Mouse (Mus musculus) layer of hippocampus, adult 9-11 months (tissue): ENCODE measurements around the gene Creb3.
"Not testable (repeated sequence)": the region's sequence is repeated elsewhere in the genome, so short reads cannot be mapped to it uniquely, and the experiment has no call there.

Experiments
- DNase-seq: peaks from one replicate; pipeline ENCODE4 v3.0.0; 2022

Creb3 gene

GRCm38 (mm10) chr4:43561997-43562768 is at the start of gene Creb3, which contains the start of gene Tln1:
Gene Creb3 (plus strand): TSS chr4:43562332.
Gene Tln1 (minus strand): TSS chr4:43562691.
- DNase-seq = peak; percentile 96

GRCm38 (mm10) chr4:43512653-43513052 is 49.5 kb upstream of the Creb3 start:
- DNase-seq = no peak

DNA sequence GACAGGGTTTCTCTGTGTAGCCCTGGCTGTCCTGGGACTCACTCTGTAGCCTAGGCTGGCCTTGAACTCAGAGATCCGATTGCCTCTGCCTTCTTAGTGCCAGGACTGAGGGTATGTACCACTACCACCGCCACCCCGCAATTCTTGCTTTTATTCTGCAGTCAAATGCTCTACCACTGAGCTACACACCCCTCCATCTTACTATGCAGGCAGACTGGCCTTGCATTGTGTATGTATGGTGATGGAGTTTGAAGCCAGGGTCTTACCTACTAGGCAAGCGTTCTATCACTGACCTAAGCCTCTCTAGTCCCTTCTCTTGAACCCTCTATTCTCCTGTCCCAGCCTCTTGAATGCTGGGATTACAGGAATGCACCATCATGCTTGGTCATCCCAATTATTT is 48.8 kb upstream of the Creb3 start:
- no peak for DNase-seq

DNA sequence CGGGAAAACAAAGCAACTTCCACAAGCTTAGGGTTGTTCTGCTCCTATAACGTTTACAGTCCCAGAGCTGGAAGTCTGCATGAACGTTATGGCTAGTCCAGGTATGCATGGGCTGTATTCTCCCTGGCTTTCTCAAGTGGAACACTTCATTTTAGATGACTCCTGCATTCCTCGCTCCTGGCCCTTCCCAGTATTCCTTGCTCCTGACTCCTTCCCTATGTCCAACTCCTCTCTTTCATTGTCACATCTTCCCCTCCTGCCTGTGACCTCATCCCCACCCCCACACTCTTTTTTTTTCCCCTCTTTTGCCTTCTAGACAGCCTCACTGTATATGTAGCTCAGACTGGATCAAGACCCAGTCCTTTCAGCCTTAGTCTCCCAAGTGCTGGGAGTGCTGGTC is 48.3 kb upstream of the Creb3 start:
- no peak for DNase-seq

DNA sequence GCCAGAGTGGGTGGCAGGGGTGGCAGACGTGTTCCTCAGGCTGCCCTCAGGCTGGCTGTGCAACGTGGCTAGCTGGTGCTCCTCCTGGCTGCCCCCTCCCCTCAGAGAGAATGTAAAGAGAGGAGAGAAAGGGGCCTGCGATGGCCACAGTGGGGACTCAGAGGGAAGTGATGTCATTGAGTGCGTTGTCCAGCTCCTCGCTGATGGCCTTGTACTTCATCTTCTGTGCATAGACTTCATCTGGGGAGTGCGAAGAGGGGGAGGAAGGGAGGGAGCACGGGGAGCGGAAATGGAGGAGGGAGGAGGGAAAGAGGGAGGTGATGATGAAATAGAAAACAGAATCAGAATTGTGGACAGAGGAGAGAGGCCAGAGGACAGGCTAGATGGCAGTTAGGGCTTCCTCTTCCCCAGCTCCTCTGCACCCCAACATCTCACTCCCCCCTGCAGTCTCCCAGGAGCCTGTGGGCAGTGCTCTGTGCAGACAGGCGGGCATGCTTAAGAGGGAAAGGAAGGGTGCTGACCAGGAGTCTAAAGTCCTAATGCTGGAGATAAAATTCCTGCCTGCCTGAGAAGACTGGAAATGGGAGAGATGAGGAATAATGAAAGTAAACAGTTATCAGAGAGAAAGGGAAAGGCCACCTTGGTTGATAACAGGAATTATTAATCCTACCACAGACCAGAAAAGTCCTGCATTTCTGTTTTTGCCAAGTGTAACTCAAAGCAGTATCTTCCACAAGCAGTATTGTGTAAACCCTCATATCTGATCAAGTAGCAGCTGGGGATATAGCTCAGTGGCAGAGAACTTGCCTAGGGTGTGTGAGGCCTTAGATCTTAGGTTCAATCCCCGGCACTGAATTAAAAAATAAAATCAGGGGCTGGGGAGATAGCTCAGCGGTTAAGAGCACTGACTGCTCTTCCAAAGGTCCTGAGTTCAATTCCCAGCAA is 46.1 kb upstream of the Creb3 start:
- DNase-seq = no peak

GRCm38 (mm10) chr4:43519551-43519950 is 42.6 kb upstream of the Creb3 start:
- no peak for DNase-seq

DNA sequence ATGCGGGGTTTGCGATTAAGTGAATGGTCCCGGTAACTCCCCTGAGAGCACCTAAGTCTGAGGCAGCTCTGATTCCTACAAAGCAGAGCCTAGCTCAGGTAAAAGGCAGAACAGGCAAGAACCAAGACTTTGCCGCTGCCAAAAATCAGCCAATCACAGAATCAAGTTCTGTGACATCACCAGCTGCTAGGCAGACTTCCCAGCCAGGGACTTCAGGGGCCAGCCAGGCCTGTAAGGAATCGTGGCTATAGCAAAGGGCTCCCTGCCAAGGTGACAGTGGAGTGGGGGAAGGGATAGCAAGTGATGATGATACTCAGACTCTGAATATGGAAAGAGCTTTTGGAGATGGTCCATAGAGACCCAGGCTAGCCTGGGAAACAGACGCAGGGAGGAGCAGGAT is 42.2 kb upstream of the Creb3 start:
- peak; percentile 67 for DNase-seq

GRCm38 (mm10) chr4:43527880-43528279 is 34.3 kb upstream of the Creb3 start:
- no peak for DNase-seq

DNA sequence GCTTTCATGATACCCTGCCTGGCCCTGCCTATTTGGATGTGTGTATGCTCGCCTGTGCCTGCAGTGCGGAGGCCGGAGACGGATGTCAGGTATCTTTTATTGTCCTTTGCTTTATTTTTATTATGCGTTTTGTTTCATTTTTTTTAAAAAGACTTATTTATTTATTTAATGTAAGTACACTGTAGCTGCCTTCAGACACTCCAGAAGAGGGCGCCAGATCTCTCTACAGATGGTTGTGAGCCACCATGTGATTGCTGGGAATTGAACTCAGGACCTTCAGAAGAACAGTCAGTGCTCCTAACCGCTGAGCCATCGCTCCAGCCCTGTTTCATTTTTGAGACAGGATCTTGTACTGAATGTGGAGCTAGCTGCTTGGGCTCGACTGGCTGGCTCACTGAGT is 33.6 kb upstream of the Creb3 start:
- DNase-seq = no peak

- no peak for DNase-seq
These were observed 32.0 kb upstream of the Creb3 start for GRCm38 (mm10) chr4:43530081-43530501.

DNA sequence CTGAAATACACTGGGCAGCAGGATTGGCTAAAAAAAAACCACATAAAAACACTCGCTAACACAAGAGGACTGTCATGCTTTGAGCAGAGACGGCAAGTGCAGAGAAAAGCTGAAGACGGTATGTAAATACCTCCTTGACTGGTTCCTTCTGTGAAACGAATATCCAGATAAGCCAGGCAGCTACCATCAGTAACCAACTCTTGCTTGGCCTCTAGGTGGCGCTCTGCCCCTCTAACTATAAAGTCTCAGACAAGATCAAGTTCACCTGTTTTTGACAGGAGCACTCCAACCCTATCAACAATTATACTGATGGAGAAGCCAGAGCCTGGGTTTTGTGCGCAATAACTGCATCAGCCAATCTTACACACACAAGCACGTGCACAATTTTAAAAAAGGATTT is 31.6 kb upstream of the Creb3 start:
- peak; percentile 72 for DNase-seq

DNA sequence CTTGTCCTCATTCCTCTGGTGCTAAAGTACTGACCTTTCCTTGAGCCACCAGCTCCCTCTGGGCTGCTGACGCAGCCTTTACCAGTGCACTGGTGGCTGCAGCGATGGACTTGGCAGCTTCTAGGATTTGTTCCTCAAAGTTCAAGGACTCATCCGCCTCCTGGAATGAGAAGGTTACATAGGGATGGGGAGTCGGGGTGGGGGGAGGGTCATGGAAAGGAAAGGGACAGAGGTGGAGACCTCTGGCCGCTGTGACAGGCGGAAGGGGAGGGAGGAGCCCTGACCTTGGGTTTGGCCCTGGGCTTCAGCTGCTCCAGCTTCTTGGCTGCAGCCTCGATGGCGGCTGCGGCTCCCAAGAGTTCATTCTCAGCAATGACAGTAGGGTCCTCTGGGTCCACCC is 28.9 kb upstream of the Creb3 start:
- DNase-seq = no peak

DNA sequence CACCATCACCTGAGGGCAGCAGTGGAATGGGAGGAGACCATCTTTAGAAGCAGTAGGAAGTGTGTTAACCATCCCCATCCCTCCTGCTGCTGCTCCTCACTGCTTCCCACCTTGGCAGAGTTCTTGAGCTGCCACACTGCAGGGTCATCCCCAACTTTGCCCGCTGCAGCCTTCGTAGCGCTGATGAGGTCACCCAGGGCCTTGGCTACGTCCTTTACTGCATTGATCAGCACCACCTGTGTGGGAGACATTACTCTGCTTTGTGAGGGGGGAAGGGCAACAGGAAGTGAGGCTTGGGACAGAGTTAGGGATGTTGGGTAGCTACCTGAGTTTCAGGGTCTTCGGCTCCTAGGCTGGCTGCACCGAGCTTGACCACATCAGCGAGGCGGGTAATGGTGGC is 26.5 kb upstream of the Creb3 start:
- no peak for DNase-seq

DNA sequence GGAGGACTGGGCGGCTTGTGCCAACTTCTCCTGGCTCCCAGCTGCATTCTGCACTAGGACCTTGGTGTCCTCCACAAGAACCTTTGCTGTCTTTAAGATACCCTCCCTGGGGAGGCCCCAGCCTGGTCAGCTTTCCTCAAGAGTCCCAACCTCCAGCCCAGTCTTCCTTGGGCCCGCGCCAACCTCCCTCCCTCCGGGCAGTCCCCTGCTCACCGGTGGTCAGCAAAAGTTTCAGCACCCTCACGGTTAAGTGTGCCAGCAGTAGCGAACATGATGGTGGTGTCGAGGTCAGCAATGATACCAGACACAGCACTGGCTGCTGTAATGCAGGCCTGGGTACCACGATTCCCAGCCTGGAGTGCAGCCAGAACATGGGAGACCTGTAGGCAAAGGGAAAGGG is 26.1 kb upstream of the Creb3 start:
- DNase-seq = no peak

DNA sequence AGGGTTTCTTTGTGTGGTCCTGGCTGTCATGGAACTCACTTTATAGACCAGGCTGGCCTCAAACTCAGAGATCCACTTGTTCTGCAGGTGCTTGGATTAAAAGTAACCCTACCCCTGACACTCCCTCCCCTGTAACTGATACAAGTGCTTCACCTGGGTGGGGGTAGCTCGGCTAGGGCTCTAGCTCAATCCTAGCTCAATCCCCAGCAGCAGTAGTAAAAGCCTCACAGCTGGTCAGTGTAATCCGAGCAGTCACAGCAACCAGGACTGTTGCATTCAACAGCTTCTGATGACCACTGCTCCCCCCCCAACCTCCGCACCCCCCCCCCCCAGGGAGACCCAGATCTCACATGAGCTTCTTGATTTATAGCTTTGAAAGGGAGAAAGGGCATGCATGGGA is 20.1 kb upstream of the Creb3 start:
- DNase-seq = no peak

GRCm38 (mm10) chr4:43546375-43547047 is 15.6 kb upstream of the Creb3 start:
- DNase-seq = no peak

GRCm38 (mm10) chr4:43547160-43547559 is 15.0 kb upstream of the Creb3 start:
- no peak for DNase-seq

- DNase-seq = no peak
These were observed 13.1 kb upstream of the Creb3 start for GRCm38 (mm10) chr4:43549055-43549454.

DNA sequence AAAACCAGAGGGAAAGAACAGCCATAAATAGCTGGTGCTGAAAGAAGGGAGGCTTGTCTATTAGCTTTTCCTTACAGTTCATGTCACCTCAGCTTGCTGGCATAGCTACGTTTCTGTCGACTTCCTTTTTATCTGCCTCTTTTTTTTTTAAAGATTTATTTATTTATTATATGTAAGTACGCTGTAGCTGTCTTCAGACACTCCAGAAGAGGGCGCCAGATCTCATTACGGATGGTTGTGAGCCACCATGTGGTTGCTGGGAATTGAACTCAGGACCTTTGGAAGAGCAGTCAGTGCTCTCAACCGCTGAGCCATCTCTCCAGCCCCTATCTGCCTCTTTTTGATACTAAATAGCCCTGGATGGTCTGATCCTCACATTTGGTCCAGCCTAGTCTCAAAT is 10.3 kb upstream of the Creb3 start:
- not testable (repeated sequence) for DNase-seq

GRCm38 (mm10) chr4:43552437-43552836 is 9.7 kb upstream of the Creb3 start:
- peak; percentile 47 for DNase-seq

GRCm38 (mm10) chr4:43553891-43554290 is 8.2 kb upstream of the Creb3 start:
- no peak for DNase-seq

DNA sequence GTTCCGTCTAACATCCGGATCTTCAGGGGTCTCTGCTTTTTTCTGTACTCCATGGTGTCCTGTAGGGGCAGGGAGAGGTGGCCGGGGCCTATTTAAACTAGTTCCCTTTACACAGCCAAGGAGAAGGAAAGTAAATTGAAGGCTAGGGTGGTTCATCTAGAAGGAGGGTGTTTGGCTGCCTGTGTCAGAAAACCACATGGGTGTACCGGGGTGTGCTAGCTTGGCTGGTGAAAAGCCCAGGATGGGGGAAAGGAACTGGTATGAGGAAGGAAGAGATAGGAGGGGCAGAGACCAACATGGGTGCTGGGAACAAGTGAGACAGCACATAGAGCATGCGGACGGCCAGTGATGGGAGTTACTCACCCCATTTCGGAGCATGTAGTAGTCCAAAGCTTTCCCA is 6.2 kb upstream of the Creb3 start:
- DNase-seq = no peak

DNA sequence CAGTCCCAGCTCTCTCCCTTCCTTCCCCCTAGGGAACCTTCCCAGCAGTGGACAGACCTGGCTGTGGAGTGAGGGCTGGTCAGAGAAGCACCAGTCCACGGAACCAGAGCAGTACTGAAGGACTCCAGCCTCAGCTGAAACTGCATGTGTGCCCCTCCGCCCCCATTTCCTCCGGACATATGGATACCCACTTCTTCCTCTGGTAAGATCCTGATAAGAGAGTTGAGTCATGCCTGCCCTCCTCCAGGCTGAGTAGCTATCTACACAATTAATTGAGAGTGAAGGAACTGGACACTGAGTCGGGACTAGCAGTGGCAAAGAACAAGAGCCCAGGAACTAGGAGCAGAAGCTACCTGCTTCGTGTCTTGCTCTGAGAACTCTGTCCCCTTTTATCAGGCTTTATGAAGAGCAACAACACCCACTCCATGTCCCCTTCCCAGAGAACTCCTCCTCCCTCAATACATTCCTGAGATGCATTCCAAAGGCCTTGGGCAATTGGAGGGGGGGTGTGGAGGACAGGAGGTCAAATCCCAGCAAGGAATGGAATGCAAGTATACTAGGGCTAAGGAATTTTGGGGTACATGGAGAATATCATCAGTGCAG is 4.0 kb upstream of the Creb3 start:
- DNase-seq = no peak
